Mouse (Mus musculus) right cerebral cortex, postnatal 10 days (tissue): Measurements from ENCODE around the gene Sncb.

Experiments used
- DNase-seq, 2 experiments: peaks; one replicate each; pipeline ENCODE4 v3.0.0; 2021; ENCODE audit warnings: low spot score in 2 of 2

Sncb gene

DNA sequence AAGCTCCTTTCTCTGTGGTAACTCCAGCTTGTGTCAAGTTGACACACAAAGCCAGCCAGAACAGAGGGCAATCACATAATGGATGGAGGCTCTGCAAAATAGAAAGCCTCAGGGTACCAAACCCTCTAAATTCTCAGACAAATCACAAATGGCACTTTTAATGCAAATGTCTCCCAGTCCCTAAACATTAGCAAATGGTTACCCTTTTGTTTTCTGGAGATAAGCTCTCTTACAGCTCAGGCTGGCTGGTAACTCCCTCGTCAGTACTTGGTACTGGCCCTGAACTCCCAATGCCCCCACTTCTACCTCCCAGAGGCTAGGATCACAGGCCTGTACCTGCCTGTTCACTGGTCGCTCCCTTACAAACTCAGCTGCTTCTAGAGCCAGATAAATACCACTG lies 16.8 kb upstream of the Sncb start:
- no peak for DNase-seq

DNA sequence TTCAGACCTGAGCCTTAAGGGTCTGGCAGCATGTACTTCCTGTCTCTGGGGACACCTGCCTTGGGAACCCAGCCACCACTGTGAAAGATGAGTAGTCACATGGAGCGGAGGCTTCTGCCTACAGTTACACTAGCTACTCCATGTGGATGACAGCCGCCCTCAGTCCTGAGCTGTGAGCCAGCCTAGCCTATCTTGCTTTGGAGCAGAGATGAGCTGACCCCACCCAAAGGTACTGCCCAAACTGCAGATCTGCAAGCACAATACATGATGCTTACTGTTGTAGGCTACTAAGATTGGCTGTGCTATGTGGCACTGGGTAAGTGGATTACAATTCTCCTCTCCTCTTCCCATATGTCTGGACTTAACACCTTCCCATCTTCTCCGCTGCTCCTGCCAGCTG lies 14.7 kb upstream of the Sncb start:
- no peak for DNase-seq

DNA sequence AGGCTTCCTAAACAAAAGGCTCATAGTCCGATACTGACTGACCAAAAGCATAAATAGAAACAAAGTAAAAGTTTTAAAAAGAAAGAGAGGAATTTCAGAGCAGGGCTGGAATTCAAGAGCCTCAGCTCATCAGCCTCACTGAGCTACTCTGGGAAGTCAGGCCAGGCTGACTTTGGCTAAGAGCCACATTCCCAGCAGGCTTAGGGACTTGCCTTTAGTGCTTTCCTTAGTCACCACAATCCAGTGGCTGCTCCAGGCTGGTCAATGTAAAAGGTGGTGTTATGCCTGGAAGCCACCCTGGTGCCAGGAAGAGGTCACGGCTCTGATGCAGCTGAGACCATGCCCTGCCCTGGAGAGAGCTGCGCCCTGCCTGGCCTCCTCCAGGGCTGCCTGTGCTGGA lies 14.2 kb upstream of the Sncb start:
- peak; percentile 75 to 76 for DNase-seq

DNA sequence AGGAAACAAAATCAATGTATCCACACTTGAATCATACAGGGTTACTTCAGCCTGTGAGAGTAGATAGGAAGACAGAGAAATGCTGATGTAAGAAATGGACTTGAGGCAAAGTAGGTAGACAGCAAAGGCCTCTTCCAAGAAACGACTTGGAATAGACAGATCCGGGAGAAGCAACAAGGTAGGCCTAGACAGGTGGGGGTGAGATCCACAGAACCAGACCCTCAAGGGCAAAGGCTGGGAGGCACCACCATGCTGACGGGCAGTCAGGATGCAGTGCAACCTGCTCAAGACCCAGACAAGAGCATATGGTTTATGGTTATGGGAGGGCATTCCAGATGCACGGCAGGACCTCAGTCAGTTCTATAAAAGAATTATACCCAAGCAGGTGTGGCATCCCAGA lies 617 bp upstream of the Sncb start:
- no peak for DNase-seq

DNA sequence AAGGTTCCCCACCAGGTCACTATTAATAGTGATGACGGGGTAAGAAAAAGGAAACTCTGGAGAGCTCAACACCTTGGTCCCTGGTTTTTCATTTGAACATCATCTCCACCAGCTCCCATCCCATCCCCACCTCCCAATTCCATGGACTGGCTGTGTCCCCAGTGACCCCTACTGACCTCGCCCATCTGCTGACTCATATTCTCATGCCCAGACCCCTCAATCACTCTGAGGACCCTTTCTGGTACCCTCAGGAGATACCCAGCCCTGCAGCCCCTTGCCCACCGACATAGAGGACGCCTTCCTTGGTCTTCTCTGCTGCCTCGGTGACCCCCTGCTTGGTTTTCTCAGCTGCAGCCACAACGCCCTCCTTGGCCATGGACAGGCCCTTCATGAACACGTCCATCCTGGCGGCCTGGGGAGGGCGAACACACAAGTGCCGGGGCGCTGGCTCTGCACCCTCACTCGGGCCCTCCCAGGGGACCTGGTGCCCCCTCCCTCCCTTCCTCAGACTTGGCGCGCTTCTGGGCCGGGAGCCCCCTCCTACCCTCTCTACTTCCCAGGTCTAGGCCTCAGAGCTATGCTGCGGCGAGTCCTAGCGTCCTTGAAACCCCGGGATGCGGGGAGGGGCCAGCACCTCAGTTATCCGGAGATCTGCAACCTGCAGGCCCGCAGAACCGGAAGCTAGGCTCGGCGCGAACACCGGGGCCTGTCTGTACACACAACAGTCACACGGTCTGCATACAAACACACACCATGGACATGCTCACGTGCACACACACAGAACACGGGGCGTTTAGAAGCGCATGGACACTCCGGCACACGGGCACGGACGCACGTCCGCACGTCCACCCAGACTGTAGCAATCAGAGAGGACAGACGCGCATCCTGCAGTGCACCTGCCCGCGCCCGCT lies 859 bp downstream of the Sncb start:
- DNase-seq = peak; percentile 55 to 69

DNA sequence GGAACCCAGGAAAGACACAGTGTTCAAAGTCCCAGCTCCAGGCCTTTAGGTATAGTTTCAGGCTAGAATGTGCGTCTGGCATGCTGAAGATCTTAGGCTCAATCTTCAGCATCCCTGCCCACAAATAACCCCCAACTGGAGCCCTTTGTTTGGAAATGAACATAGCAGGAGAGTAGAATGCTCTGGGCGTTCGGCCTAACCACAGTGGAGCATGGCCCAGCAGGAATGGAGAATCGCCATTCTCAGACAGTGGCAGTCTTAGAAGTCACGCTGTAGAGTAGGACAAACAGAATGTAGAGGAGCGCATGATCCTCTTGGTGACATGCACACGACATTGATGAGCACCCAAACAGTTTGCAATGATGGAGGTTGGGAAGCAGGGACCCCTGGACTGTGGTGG lies 5.5 kb downstream of the Sncb start:
- DNase-seq = no peak

DNA sequence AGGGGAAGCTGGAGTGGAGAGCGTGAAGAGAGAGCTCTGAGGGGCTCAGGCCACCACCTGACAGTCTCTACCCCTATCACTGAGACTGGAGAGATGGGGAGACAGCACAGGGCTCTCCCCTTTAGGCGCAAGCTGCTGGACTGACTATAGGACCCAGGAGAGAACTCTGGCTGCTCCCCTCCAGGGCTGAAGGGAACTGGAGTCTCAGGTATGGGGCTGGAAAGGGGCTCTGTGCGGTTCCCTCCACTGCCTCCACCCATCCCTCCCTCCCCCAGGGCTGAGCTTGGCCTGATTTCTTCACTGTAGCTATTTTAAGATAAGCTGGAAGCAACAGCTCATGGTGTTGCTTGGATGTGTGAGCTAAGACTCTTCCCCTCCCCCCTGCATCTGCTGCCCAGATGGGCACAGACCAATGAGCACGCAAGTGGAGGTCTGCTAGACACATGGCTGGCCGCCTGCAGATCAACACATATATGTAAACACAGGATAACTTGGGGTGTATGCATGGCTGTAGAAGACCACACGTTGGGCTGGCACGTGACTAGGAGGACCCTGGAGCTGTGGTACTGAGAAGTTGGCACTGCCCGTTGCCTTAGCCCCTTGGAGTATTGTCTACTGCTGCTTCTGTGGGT lies 6.1 kb downstream of the Sncb start:
- peak; percentile 90 to 95 for DNase-seq

DNA sequence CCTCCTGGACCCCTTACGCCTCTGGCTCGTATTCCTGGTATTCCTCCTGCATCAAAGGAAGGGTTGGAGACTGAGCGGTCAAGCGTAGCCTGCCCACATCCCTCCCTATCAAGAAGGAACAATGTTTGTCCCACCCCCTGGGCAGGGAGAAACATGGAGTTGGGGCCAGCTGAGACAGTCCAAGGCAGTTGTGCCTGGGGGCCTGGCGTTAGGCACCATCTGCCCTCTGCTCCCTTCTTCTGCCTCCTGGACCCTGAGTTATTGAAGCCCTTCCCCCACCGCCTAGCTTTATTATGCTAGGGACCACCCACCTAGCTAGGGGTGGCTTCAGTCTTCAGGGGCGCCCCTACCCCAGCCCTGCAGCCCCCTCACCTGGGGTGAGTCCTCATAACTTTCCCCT lies 6.9 kb downstream of the Sncb start:
- DNase-seq = peak in 1 of 2 experiments; percentile 48

DNA sequence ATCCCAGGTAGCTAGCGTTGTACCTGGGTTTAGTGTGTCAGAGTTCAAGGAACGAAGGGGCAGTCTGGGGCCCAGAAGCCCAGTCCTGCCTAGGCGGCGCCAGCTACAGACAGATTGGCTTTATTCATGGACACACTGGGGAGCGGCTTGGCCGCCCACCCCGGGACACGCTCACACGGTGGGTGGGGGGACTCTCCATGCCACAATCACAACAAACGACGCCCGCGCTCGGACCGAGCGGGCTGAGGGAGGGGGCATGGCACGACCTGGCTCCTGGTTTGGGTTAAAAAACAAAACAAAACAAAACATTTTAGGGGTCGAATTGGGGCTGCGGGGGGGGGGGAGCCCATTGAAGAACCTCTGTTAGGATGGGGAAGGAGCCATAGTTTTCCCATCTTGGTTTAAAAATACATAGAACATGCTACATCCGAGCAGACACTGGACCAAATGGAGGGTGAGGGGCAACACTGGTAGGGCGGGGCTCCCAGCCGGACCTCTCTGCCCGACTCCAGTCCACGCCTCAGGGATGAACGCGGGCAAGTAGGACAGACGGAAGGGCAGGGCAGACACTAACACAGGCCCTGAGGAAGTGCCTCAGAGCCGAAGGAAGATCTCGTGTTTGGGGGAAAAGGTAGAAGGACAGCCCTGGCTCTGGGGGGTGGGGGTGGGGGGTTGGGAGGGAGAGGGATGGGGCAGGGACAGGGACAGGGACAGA lies 7.5 kb downstream of the Sncb start:
- DNase-seq = peak in 1 of 2 experiments; percentile 61

DNA sequence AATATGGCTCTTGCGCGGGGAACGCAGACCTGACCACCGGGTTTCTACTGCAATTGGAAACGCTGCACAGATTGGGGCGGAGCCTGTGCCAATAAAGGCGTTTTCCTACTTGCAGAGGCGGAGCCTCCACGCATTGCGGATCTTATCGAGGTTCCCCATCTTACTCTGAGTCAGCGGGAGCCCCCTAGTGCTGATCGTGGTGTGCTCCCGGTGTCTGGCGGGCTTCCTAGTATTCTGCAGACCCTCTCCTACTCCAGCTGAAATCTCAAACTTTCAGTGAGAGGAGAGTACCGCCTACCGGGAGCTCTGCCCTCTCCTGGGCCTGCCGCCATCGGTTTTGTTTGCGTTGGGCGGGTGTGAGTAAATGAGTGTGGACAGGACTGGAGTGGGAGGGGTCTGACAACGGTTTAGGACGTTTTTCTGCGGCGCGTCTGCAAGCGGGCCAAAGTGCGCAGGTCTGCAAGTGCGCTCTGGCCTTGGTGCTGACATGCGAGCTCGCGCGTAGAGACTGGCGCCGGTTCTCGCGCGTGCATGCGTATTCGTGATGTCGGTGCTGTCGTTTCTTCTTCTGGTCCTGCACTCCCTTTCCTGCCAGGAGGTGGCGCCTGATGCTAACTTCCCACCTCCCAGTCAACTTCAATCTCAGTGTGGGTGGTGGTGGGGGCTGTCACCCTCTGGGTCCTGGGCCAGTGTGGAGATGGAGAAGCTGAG lies 8.2 kb downstream of the Sncb start:
- peak; percentile 95 to 96 for DNase-seq

DNA sequence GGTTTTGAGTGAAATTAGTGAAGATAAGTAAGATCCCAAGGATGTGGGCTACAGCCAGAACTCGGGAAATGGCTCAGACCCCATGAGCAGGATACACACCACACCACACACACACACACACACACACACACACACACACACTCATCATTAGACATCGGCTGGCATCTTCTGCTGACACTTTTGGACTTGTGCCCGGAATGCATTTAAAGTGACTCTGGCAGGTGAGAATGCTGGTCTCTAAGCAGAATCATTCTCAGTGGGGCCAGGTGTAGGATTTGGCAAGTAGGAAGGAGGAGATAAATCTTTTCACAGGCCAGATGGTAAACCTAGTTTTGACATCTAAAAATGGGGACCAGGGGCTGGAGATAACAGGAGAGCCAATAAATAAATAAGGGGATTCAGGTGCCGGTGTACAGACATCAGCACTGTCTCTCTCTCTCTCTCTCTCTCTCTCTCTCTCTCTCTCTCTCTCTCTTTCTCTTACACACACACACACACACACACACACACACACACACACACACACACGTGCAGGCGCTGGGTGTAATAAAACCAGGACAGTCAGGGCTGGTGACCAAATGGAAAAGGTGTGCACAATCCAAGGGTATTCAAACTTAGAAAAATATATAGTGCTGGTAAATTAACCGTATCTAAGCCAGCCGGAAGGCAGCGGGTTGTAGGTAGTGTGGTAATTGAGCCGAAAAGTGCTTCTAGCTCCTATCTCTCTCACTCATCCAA lies 9.1 kb downstream of the Sncb start:
- peak; percentile 72 to 82 for DNase-seq

DNA sequence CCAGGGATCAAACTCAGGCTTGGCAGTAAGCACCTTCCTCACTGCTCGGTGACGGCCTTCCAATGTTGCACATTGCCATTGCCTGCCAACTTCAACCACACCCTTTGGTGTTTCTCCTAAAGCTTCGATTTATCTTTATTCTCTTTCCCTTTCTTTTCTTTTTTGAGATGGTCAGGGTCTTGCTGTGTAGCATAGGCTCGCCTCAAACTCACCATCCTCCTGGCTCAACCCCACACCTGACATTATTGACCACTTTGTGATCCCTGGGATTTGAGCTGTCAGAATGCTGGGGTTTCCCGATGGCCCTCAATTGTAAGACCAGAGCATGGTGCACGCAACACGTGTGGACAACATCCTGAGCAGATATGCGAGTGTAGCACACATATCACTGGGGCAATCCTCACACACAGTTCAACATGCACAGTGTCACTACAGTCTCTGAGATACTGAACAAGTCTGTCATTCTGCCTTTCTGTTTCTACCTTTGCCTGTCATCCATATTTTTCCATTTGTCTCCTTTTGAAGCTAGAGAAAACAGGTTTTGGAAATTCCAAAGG lies 10.2 kb downstream of the Sncb start:
- peak in 1 of 2 experiments; percentile 41 for DNase-seq

DNA sequence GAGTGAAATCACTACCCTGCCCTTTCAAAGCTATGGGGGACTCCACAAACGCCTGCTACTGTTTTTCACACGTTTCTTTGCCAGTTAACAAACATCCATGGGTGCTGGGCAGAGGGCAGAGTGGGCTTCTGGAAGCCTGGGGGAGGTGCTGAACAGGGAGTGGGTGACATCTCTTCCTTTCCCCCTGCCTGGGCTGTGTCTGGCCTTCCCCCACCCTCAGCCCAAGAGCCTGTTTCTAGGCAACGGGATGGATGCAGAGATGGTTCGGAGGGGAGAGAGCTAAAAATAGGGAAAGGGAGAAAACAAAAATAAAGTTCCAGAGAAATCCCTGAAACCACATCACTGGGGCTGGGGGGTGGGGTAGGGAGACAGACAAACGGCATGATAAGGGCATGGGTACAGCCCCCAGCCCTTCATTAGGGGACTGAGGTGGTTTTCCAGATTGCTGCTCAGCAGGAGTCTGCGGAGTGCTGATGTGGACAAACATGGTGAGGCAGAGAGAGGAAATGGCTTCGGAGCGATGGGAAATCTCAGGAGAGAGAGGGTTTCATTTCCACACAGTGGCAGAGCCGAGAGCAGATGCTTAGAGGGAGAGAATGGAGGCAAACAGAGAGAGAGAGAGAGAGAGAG lies 11.1 kb downstream of the Sncb start:
- peak; percentile 76 to 86 for DNase-seq

DNA sequence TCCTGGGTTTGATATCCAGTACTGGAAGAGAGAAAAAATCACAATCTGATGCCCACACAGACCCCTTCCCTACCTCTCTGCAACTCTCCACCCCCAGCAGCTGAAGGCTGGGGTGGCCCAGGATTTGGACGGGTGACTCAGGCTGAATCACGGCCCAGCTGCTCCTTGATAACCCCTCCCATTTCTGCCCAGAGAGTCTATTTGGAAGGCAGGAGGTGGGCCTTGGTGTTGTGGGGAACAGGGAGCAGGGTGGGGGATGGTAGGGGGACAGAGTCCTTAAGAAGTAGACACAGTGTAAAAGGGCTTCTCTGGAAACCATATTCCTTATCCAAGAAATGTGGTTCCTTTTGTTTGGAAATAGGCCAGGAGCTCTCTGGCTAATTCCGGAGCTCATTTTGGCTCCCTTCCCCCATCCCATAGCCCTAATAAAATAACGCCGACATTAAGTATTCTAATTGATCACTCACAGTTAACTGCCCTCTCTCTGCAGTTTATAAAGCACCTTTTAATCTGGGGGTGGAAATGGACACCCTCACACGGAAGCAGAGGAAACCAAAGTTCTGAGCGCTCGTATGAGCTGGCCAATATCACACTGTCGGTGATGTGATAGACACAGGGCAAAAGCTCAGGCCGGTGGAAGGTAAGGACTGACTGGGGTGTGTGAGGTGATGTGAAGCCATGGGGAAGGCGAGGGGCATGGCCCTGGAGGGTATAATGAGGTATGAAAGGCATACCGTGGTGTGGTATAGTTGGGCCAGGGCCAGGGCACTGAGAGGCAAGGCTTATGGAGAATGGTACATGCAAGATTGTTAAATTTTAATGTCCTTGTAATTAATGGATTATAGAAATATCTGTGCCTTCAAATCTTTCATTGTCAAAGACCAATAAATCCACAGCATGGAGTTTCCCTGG lies 12.0 kb downstream of the Sncb start:
- DNase-seq = peak; percentile 36 to 44

DNA sequence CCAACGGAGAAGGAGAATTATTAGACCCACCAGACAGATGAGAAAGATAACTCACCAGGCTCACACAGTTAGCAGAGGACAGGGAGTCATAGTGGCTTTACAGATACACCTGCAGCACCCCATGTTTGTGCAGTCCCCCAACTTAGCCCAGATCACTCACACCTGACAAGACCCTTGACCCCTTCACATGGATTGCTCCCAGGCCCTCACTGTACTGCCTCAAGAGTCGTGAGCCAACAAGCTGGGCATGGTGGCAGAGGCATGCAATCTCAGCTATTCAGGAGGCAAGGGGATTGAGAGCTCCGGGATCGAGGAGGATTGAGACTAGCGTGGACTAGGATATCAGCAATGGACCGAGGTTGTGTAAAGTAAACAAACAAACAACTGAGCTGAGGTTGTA lies 12.7 kb downstream of the Sncb start:
- DNase-seq = no peak

DNA sequence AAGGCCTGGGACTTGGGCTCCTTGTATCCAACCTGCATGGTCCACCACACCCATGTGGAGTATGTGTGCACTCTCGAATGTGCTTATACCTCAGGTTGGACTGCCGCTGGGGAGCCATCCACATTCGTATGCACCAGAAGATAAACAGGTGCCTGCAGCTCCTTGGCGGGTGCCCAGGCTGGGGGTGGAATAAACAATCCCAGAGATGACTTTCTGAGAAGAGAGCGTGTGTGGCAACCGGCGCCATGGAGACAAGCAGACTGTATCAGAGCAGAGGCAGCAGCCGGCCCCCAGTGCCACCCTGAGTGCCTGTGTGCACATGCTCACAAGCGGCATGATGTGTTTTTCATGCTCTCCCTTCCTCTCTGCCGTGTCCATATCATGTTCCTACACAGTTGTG lies 13.7 kb downstream of the Sncb start:
- peak; percentile 93 to 94 for DNase-seq

DNA sequence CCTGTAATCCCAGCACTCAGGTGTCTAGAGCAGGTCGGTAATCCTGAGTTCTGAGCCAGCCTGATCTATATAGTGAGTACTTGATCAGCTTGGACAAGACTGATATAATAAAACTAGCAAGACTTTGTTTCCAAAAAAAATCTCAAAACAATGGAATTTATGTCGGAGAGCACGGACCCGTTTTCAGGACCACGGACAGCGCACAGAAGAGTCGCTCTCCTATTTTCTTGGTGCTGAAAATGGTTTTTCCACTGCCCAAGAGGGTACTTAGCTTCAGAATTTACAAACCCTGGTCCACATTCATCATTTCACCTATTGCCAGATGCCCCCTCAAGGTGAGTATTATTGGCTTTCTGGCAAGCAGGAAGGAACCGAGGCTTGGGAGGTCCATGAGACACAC lies 15.7 kb downstream of the Sncb start:
- no peak for DNase-seq

DNA sequence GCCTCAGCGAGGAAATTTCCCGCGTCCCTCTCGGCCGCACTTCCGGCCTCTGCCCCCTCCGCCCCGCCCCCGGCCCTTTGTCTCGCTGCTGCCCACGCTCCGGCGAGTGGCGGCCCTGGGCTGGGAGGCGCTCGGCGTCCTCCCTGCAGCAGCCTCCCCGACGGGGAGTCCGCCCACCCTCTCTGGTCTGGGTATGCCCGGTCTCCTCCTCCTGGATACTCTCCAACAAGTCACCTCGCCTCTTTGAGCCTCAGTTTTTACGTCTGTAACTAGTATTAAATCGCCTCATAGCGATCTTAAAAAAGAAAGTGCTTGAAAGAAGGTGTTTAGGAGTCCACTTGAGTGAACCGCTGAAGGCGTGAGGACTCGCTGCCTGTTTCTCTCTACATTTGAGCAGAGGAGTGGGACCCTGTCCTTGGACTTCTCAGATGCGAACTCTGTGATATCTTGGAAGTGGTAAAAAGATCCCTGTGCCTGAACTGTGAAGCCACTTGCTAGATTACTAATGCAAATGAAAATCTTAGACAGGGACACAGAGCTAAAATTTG lies 16.5 kb downstream of the Sncb start, which contains the start of gene Gprin1:
Gprin1 (minus strand) TSS at position 11 of the 548 bp plus-strand sequence.
- no peak for DNase-seq
